Mouse (Mus musculus) neural tube, embryonic 11.5 days (tissue): ENCODE data around the gene Pnn. TPM values are rescaled to one million over a fixed set of nuclear protein-coding genes. Genes with fewer than 3 reads are reported as not detected.

Experiments used
- ATAC-seq: fragments of 200-750 bp; cut with Nextera tagmentation; 2 replicates; pipeline ENCODE4 v1.8.0; 2017; ENCODE audit warnings: moderate number of reproducible peaks, mild to moderate bottlenecking, moderate TSS enrichment, moderate library complexity; ENCODE audit not compliant: insufficient read depth, low FRiP score, low TSS enrichment
- DNase-seq: peaks from one replicate; pipeline ENCODE4 v3.0.0-alpha.2; 2015; ENCODE audit warnings: low spot score
- H3K27ac ChIP-seq: fragments of 300-500 bp; sonication (generic); 2 replicates; pipeline ENCODE4 v1.5.1; 2014; ENCODE audit warnings: low read depth, mild to moderate bottlenecking, low read length
- H3K27me3 ChIP-seq: fragments of 300-500 bp; sonication (generic); 2 replicates; pipeline ENCODE4 v1.6.1; 2014; ENCODE audit warnings: mild to moderate bottlenecking, low read length, mixed read lengths; ENCODE audit not compliant: control insufficient read depth, insufficient read depth
- H3K36me3 ChIP-seq: fragments of 300-500 bp; sonication (generic); 2 replicates; pipeline ENCODE4 v1.6.1; 2014; ENCODE audit warnings: mild to moderate bottlenecking, low read length, moderate library complexity, mixed read lengths; ENCODE audit not compliant: control insufficient read depth, insufficient read depth
- H3K4me1 ChIP-seq: fragments of 300-500 bp; sonication (generic); 2 replicates; pipeline ENCODE4 v1.6.1; 2014; ENCODE audit warnings: low read length, mixed read lengths; ENCODE audit not compliant: control insufficient read depth, insufficient read depth
- H3K4me2 ChIP-seq: fragments of 300-500 bp; sonication (generic); 2 replicates; pipeline ENCODE4 v1.6.1; 2014; ENCODE audit warnings: low read depth, mild to moderate bottlenecking, moderate library complexity
- H3K4me3 ChIP-seq: fragments of 300-500 bp; sonication (generic); 2 replicates; pipeline ENCODE4 v1.5.1; 2014; ENCODE audit warnings: low read depth, low read length
- H3K9ac ChIP-seq: fragments of 300-500 bp; sonication (generic); 2 replicates; pipeline ENCODE4 v1.6.1; 2014; ENCODE audit warnings: mild to moderate bottlenecking, low read length
- H3K9me3 ChIP-seq: fragments of 300-500 bp; sonication (generic); 2 replicates; pipeline ENCODE4 v1.6.1; 2016; ENCODE audit warnings: low read length; ENCODE audit not compliant: control insufficient read depth
- WGBS: fragments of 180-500 bp; shearing (Covaris S2); extraction: QIAGEN DNeasy Blood & Tissue Kit; methylation state at CpG from one replicate; pipeline ENCODE4 v1.1.7; 2014; 5-methylcytosine and 5-hydroxymethylcytosine counted together
- polyA plus RNA-seq: library from polyadenylated mRNA; unstranded; fragments of >200 nt; fragmentation: Nextera tagmentation; extraction: Ambion mirVana; gene quantifications from 2 replicates; pipeline ENCODE4 v1.2.1, GENCODE M21; 2014

Gene Pnn
- polyA plus RNA-seq, 1 experiment from 2014 or later = 96.0 TPM

GRCm38 (mm10) chr12:59086171-59086570, 19.5 kb downstream of the Pnn start:
- no peak overlapping the region for H3K27ac ChIP-seq
- H3K9me3 ChIP-seq = no peaks in the 10 kb centered on the region
- no peak overlapping the region for H3K4me3 ChIP-seq
- 81% methylated on average over 5 of the region's 5 CpGs for WGBS
- no peaks in the 10 kb centered on the region for H3K4me1 ChIP-seq
- ATAC-seq (no peak), DNase-seq (no peak)
- H3K36me3 ChIP-seq = no peaks in the 10 kb centered on the region
- H3K4me2 ChIP-seq = no peak overlapping the region
- no peak overlapping the region for H3K9ac ChIP-seq
- H3K27me3 ChIP-seq = no peaks in the 10 kb centered on the region

- Histone ChIP-seq H3K36me3 (no peaks in the 10 kb centered on the region), H3K27me3 (no peaks in the 10 kb centered on the region)
- WGBS = 73% methylated on average over 2 of the region's 2 CpGs
Observed at GRCm38 (mm10) chr12:59093543-59093942, 26.9 kb downstream of the Pnn start.

GRCm38 (mm10) chr12:59095104-59096025, 28.7 kb downstream of the Pnn start, which contains the start of gene Mia2:
Mia2 (plus strand) TSS chr12:59095799.
- no peak within 1 kb of the TSS for H3K9ac ChIP-seq
- no peaks in the 10 kb centered on the region for H3K9me3 ChIP-seq
- H3K4me3 ChIP-seq = no peak within 1 kb of the TSS
- DNase-seq (no peak), ATAC-seq (no peak)
- H3K4me1 ChIP-seq = no peaks in the 10 kb centered on the region
- H3K27ac ChIP-seq = no peak within 1 kb of the TSS
- H3K4me2 ChIP-seq = no peak within 1 kb of the TSS
- WGBS = 78% methylated on average over 19 of the region's 19 CpGs
- no peaks in the 10 kb centered on the region for H3K36me3 ChIP-seq
- H3K27me3 ChIP-seq = no peaks in the 10 kb centered on the region

More at GRCm38 (mm10) chr12:59093543-59093942, 26.9 kb downstream of the Pnn start:
- no peaks in the 10 kb centered on the region for H3K9me3 ChIP-seq
- no peak for ATAC-seq
- no peaks in the 10 kb centered on the region for H3K4me1 ChIP-seq
- no peak overlapping the region for H3K27ac ChIP-seq
- no peak overlapping the region for H3K4me2 ChIP-seq
- no peak overlapping the region for H3K4me3 ChIP-seq
- no peak overlapping the region for H3K9ac ChIP-seq
- no peak for DNase-seq

- H3K9ac ChIP-seq = no peak overlapping the region
- no peak overlapping the region for H3K4me2 ChIP-seq
- ATAC-seq = no peak
- no peaks in the 10 kb centered on the region for H3K36me3 ChIP-seq
- no peak overlapping the region for H3K4me3 ChIP-seq
- no peaks in the 10 kb centered on the region for H3K9me3 ChIP-seq
- 75% methylated on average over 5 of the region's 5 CpGs for WGBS
- no peaks in the 10 kb centered on the region for H3K4me1 ChIP-seq
- no peaks in the 10 kb centered on the region for H3K27me3 ChIP-seq
- no peak for DNase-seq
- H3K27ac ChIP-seq = no peak overlapping the region
Observed at GRCm38 (mm10) chr12:59104771-59105170, 38.1 kb downstream of the Pnn start.

GRCm38 (mm10) chr12:59105914-59106313, 39.2 kb downstream of the Pnn start:
- Histone ChIP-seq H3K9me3 (no peaks in the 10 kb centered on the region), H3K4me1 (no peaks in the 10 kb centered on the region), H3K36me3 (no peaks in the 10 kb centered on the region), H3K4me2 (no peak overlapping the region), H3K4me3 (no peak overlapping the region), H3K9ac (no peak overlapping the region), H3K27ac (no peak overlapping the region), H3K27me3 (no peaks in the 10 kb centered on the region)
- DNase-seq (no peak), ATAC-seq (no peak)
- 89% methylated on average over 6 of the region's 6 CpGs for WGBS

GRCm38 (mm10) chr12:59106491-59106890, 39.8 kb downstream of the Pnn start:
- 93% methylated on average over 5 of the region's 5 CpGs for WGBS
- H3K4me1 ChIP-seq = no peaks in the 10 kb centered on the region
- no peaks in the 10 kb centered on the region for H3K9me3 ChIP-seq
- no peak for DNase-seq
- H3K27me3 ChIP-seq = no peaks in the 10 kb centered on the region
- H3K4me2 ChIP-seq = no peak overlapping the region
- H3K9ac ChIP-seq = no peak overlapping the region
- no peak overlapping the region for H3K27ac ChIP-seq
- no peak for ATAC-seq
- no peak overlapping the region for H3K4me3 ChIP-seq
- H3K36me3 ChIP-seq = no peaks in the 10 kb centered on the region

GRCm38 (mm10) chr12:59107926-59108325, 41.2 kb downstream of the Pnn start:
- Histone ChIP-seq H3K36me3 (no peaks in the 10 kb centered on the region), H3K9ac (no peak overlapping the region), H3K4me3 (no peak overlapping the region), H3K4me1 (no peaks in the 10 kb centered on the region), H3K27ac (no peak overlapping the region), H3K27me3 (no peaks in the 10 kb centered on the region), H3K4me2 (no peak overlapping the region), H3K9me3 (no peaks in the 10 kb centered on the region)
- no peak for DNase-seq
- 89% methylated on average over 4 of the region's 4 CpGs for WGBS
- ATAC-seq = no peak

- H3K27me3 ChIP-seq = no peaks in the 10 kb centered on the region
- H3K4me1 ChIP-seq = no peaks in the 10 kb centered on the region
- no peak overlapping the region for H3K27ac ChIP-seq
- WGBS = 93% methylated on average over 3 of the region's 3 CpGs
- no peaks in the 10 kb centered on the region for H3K36me3 ChIP-seq
- no peaks in the 10 kb centered on the region for H3K9me3 ChIP-seq
- ATAC-seq = no peak
- no peak for DNase-seq
- H3K4me3 ChIP-seq = no peak overlapping the region
- H3K4me2 ChIP-seq = no peak overlapping the region
- no peak overlapping the region for H3K9ac ChIP-seq
Observed at GRCm38 (mm10) chr12:59117184-59117583, 50.5 kb downstream of the Pnn start.
